Mouse (Mus musculus): ENCODE results near the gene Ap3m1.

Gene Ap3m1

GRCm38 (mm10) chr14:21069594-21069993, 17.3 kb upstream of the Ap3m1 start:
- DNase-seq (ENCODE audit: low spot score) = peak; percentile 6

- DNase-seq (ENCODE audit: low spot score) = no peak
These were observed 13.3 kb upstream of the Ap3m1 start for GRCm38 (mm10) chr14:21065490-21066162.

GRCm38 (mm10) chr14:21064321-21064720, 12.0 kb upstream of the Ap3m1 start:
- DNase-seq (ENCODE audit: low spot score) = no peak

GRCm38 (mm10) chr14:21062766-21063513, 10.6 kb upstream of the Ap3m1 start:
- no peak for DNase-seq (ENCODE audit: low spot score)

- no peak for DNase-seq (ENCODE audit: low spot score)
These were observed 6.7 kb upstream of the Ap3m1 start for GRCm38 (mm10) chr14:21058972-21059371.

- DNase-seq (ENCODE audit: low spot score) = no peak
These were observed 1.3 kb upstream of the Ap3m1 start for GRCm38 (mm10) chr14:21053586-21053985.

GRCm38 (mm10) chr14:21053151-21053550, 843 bp upstream of the Ap3m1 start:
- DNase-seq (ENCODE audit: low spot score) = no peak

- DNase-seq (ENCODE audit: low spot score) = peak; percentile 81
These were observed 448 bp upstream of the Ap3m1 start for GRCm38 (mm10) chr14:21052781-21053130.

- DNase-seq (ENCODE audit: low spot score) = no peak
These were observed 762 bp downstream of the Ap3m1 start for GRCm38 (mm10) chr14:21051380-21052111.

GRCm38 (mm10) chr14:21050734-21051133, 1.6 kb downstream of the Ap3m1 start:
- DNase-seq (ENCODE audit: low spot score) = peak; percentile 61

- DNase-seq (ENCODE audit: low spot score) = peak; percentile 51
These were observed 3.4 kb downstream of the Ap3m1 start for GRCm38 (mm10) chr14:21048879-21049278.

GRCm38 (mm10) chr14:21047840-21048239, 4.5 kb downstream of the Ap3m1 start:
- DNase-seq (ENCODE audit: low spot score) = no peak

- DNase-seq (ENCODE audit: low spot score) = no peak
These were observed 12.7 kb downstream of the Ap3m1 start for GRCm38 (mm10) chr14:21039623-21040022.

GRCm38 (mm10) chr14:21039077-21039476, 13.2 kb downstream of the Ap3m1 start:
- no peak for DNase-seq (ENCODE audit: low spot score)

- DNase-seq (ENCODE audit: low spot score) = no peak
These were observed 17.5 kb downstream of the Ap3m1 start for GRCm38 (mm10) chr14:21034791-21035190.

GRCm38 (mm10) chr14:21034271-21034670, 18.0 kb downstream of the Ap3m1 start:
- DNase-seq (ENCODE audit: low spot score) = no peak

GRCm38 (mm10) chr14:21031783-21032511, 20.4 kb downstream of the Ap3m1 start:
- DNase-seq (ENCODE audit: low spot score) = peak; percentile 35

GRCm38 (mm10) chr14:21029025-21029659, 23.2 kb downstream of the Ap3m1 start:
- DNase-seq (ENCODE audit: low spot score) = no peak

- DNase-seq (ENCODE audit: low spot score) = no peak
These were observed 24.8 kb downstream of the Ap3m1 start for GRCm38 (mm10) chr14:21027542-21027941.

- no peak for DNase-seq (ENCODE audit: low spot score)
These were observed 31.9 kb downstream of the Ap3m1 start for GRCm38 (mm10) chr14:21020435-21020834.

- DNase-seq (ENCODE audit: low spot score) = peak; percentile 80
These were observed 33.3 kb downstream of the Ap3m1 start for GRCm38 (mm10) chr14:21018977-21019376.

GRCm38 (mm10) chr14:21017871-21018270, 34.4 kb downstream of the Ap3m1 start:
- DNase-seq (ENCODE audit: low spot score) = no peak

Measured in retina, embryonic 14.5 days (tissue).